Mouse (Mus musculus) thymus, adult 2 months (tissue): ENCODE data around the gene F2r. TPM values are rescaled to one million over a fixed set of nuclear protein-coding genes. Genes with fewer than 3 reads are reported as not detected.

Source experiments
- DNase-seq: peaks from one replicate; pipeline ENCODE4 v3.0.0; 2021
- H3K27ac ChIP-seq: fragments of 200-500 bp; 2 replicates; pipeline ENCODE4 v1.5.1; 2012; ENCODE audit warnings: low read length, control low read depth; ENCODE audit not compliant: control insufficient read depth, insufficient read depth
- H3K27me3 ChIP-seq: fragments of 200-500 bp; 2 replicates; pipeline ENCODE4 v1.6.1; 2012; ENCODE audit warnings: mild to moderate bottlenecking, low read length, moderate library complexity, mixed read lengths; ENCODE audit not compliant: control insufficient read depth, insufficient read depth
- H3K36me3 ChIP-seq: fragments of 200-500 bp; 2 replicates; pipeline ENCODE4 v1.6.1; 2012; ENCODE audit warnings: mild to moderate bottlenecking, low read length, moderate library complexity; ENCODE audit not compliant: control insufficient read depth, insufficient read depth
- H3K4me1 ChIP-seq: fragments of 200-500 bp; replicated peaks from 2 replicates; pipeline ENCODE4 v1.6.1; 2012; ENCODE audit warnings: low read length; ENCODE audit not compliant: control insufficient read depth, insufficient read depth
- H3K4me3 ChIP-seq: fragments of 200-500 bp; 2 replicates; pipeline ENCODE4 v1.5.1; 2012; ENCODE audit warnings: mild to moderate bottlenecking, low read length, control low read depth, moderate library complexity; ENCODE audit not compliant: control insufficient read depth, insufficient read depth
- CTCF ChIP-seq: fragments of 200-500 bp; IDR thresholded peaks from 2 replicates; pipeline ENCODE4 v1.5.1; 2012; ENCODE audit warnings: mild to moderate bottlenecking, control low read depth, low read length, moderate library complexity, borderline replicate concordance; ENCODE audit not compliant: control insufficient read depth, poor library complexity, insufficient read depth; ENCODE audit errors: extremely low read depth
- POLR2A ChIP-seq: fragments of 200-500 bp; IDR thresholded peaks from 2 replicates; pipeline ENCODE4 v1.6.1; 2012; ENCODE audit warnings: mild to moderate bottlenecking, low read length, control low read depth, moderate library complexity; ENCODE audit not compliant: control insufficient read depth, poor library complexity, insufficient read depth; ENCODE audit errors: extremely low read depth
- WGBS: fragments of 180-500 bp; shearing (Covaris S2); methylation state at CpG from one replicate; pipeline ENCODE4 v1.1.7; 2018; 5-methylcytosine and 5-hydroxymethylcytosine counted together
- polyA plus RNA-seq: library from polyadenylated mRNA; depleted of rRNA; stranded (reverse); fragments of >200 nt; gene quantifications from 2 replicates; pipeline ENCODE4 v1.2.3, GENCODE M21; 2012

Gene F2r
- polyA plus RNA-seq, 1 experiment, result 11.6 TPM

DNA sequence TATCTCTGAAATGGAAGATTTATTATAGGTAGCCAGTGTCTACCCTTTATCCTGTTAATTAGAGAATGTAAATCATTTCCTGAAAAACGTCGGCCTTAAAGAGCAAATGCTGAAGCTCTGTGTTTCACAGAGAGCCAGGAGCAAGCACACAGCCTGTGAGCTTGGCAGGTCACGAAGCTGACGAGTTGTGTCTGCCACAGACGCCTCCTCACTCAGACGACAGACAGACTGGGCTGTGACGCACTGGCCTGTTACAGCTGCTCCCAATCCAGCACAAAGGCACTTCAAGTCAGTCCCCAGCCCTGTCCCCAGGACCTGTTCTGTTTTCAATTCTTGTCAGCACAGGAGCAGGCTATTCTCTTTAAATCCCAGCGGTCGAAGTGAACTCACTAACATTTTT lies 37.0 kb upstream of the F2r start:
- H3K4me3 ChIP-seq, result no peak overlapping the region
- 88% methylated on average over 9 of the region's 9 CpGs for WGBS
- H3K27ac ChIP-seq, result no peak overlapping the region
- no peak for DNase-seq
- H3K36me3 ChIP-seq, result no peaks in the 10 kb centered on the region; the same call in none of the 2 replicates
- TF ChIP-seq CTCF (no peak), POLR2A (no peak)
- no peaks in the 10 kb centered on the region for H3K27me3 ChIP-seq
- H3K4me1 ChIP-seq, result no peaks in the 10 kb centered on the region

DNA sequence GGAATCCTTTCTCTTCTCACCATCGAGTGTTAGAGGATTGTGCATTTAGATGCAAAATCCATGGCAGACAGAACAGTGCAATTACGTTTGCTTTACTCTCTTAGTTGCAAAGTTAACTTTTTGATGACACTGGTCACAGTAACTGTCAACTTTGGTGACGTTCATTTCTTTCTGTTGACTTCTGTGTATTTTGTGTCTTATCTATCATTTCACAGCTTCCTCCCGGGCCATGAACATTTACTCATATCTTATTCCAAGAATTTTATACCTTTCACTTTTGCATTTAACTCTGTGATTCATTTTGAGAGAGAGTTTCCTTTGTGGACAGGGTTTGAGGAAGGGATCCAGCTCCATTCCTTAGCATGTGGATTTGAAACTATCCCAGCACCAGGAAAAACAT lies 35.4 kb upstream of the F2r start:
- no peak for DNase-seq
- H3K27ac ChIP-seq, result no peak overlapping the region
- 88% methylated on average over 4 of the region's 4 CpGs for WGBS
- no peak overlapping the region for H3K4me3 ChIP-seq
- H3K4me1 ChIP-seq, result no peaks in the 10 kb centered on the region
- TF ChIP-seq POLR2A, result no peak
- TF ChIP-seq CTCF, result no peak
- H3K36me3 ChIP-seq, result no peaks in the 10 kb centered on the region; the same call in 1 of the 2 replicates
- H3K27me3 ChIP-seq, result no peaks in the 10 kb centered on the region

DNA sequence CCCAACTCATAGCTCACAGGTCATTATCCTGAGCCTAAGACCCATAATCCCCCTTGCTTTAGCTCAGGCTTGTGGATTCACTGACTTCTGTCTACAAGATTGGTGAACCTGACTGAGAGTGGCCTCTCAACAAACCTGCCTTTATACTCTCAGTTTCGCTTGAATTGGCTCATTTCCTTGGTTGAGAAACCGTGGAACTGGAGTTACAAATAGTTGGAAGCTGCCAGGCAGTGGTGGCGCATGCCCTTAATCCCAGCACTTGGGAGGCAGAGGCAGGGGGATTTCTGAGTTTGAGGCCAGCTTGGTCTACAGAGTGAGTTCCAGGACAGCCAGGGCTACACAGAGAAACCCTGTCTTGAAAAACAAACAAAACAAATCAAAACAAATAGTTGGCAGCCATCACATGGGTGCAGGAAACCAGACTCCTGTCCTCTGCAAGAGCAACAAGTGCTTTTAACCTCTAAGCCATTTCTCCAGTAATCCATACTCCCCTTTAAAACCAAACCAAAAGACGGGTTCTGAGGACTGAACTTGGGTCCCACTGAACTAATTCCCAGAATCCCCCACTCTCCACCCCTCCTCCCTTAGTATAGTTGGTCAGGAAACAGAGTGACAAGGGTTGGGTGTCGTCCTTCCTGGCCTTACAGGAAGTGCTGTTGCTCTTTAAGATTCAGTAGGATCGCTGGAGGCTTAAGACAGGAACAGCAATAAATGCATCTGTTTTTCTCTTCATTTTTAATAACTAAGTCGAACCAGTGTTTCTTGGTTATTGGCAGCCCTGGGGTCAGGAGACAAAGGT lies 33.8 kb upstream of the F2r start:
- Histone ChIP-seq H3K36me3 (no peaks in the 10 kb centered on the region), H3K27me3 (no peaks in the 10 kb centered on the region), H3K27ac (no peak overlapping the region), H3K4me3 (no peak overlapping the region), H3K4me1 (no peaks in the 10 kb centered on the region)
- 74% methylated on average over 7 of the region's 7 CpGs for WGBS
- no peak for DNase-seq
- no peak for TF ChIP-seq CTCF
- TF ChIP-seq POLR2A, result no peak

DNA sequence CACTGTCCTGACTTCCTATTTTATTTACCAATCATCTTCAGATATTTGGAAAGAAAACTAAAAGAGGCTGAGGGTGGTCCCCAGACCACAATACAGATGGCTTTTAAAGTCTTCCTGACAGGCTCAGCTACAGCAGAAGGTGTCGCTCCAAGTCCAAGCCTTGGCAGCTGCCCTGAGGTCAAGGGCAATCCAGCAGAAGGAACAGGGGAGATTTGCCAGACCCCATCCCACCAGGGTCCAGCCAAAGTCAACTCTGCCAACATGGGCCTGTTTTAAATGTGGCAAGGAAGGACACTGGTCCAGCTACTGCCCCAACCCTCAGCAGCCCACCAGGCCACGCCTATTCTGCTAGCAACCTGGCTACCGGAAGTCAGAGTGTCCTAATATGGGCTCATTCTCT lies 31.7 kb upstream of the F2r start:
- no peaks in the 10 kb centered on the region for H3K4me1 ChIP-seq
- H3K27ac ChIP-seq, result no peak overlapping the region
- no peak for DNase-seq
- H3K4me3 ChIP-seq, result no peak overlapping the region
- TF ChIP-seq POLR2A, result no peak
- TF ChIP-seq CTCF, result no peak
- no peaks in the 10 kb centered on the region for H3K36me3 ChIP-seq
- no peaks in the 10 kb centered on the region for H3K27me3 ChIP-seq
- WGBS, result 97% methylated on average over 3 of the region's 3 CpGs

DNA sequence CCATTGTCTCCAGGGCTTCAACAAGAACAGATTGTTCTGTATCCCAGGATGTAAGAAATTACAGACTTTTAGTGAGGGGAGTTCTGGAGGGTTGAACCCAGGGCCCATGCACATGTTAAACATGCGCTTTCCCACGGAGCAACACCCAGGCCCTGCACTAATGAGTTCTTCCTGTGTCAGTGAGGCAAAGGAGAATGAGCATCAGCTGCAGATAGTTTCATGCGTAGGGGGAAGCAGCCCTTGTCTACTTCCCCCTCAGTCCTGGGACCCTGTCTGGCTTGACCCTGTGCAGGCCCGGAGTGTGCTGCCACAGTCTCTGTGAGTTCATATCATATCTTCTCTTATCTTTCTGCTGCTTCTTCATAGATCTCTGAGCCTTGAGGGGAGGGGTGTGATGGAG lies 29.0 kb upstream of the F2r start:
- Histone ChIP-seq H3K27ac (no peak overlapping the region), H3K4me3 (no peak overlapping the region), H3K27me3 (no peaks in the 10 kb centered on the region), H3K4me1 (no peaks in the 10 kb centered on the region), H3K36me3 (no peaks in the 10 kb centered on the region)
- DNase-seq, result no peak
- TF ChIP-seq POLR2A (no peak), CTCF (no peak)
- WGBS, result 92% methylated on average over 4 of the region's 4 CpGs

DNA sequence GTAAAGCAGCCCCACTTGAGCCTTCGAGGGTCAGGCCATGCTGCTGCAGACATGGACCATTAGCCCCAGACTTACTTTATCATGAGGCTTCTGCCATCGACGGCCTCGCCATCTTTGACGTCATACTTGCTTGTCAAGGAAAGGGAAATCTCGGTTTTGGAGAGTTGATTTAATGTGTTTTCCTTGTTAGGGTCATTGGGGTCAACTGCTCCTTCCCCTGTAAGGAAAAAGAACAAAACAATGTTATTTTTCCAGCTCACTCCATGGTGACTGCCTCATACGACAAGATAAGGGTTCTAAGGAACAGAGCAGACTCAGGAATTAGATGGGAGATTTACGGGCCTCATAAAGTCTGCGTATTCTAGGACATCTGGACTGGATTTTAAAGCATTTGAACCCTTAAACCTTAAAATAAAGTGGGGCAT lies 28.4 kb upstream of the F2r start:
- Histone ChIP-seq H3K4me1 (no peaks in the 10 kb centered on the region), H3K4me3 (no peak overlapping the region), H3K27ac (no peak overlapping the region), H3K27me3 (no peaks in the 10 kb centered on the region), H3K36me3 (no peaks in the 10 kb centered on the region)
- WGBS, result 93% methylated on average over 9 of the region's 9 CpGs
- DNase-seq, result no peak
- no peak for TF ChIP-seq CTCF
- no peak for TF ChIP-seq POLR2A
